Mouse (Mus musculus): ENCODE measurements at regions not wholly inside any gene's neighbourhood (a gene's known extent, or its start where the extent isn't known, plus 50 kb on each side); places are given as distances from the start of the nearest gene placed in this dataset.

GRCm38 (mm10) chr9:88073579-88073978 lies 253.4 kb upstream of the Nt5e start:
- DNase-seq: no peak

DNA sequence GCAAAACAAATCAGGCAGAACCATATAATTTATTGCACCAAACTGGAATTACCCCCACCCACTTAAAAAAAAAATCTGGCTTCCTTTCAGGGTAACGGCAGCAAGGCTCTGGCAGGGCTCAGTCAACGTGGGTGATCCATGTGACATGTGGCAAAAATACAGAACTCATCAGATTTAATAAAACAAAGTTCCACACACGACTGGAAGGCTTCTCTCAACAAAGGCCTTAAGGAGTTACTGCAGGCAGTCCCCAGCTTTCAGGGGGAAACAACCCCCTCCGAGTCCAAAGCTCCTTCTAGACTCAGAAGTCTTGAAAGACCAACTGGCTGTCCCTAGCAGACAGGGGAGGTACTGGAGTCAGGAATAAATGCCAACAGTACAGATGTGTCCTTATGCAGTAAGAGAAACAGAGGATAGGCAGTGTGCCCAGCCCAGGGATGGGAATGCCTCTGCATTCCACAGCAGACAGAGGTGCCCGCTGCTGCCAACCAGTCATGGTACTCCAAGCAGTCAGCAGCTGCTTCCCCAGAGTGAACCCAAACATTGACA lies 244.0 kb upstream of the Nt5e start:
- DNase-seq: no peak

DNA sequence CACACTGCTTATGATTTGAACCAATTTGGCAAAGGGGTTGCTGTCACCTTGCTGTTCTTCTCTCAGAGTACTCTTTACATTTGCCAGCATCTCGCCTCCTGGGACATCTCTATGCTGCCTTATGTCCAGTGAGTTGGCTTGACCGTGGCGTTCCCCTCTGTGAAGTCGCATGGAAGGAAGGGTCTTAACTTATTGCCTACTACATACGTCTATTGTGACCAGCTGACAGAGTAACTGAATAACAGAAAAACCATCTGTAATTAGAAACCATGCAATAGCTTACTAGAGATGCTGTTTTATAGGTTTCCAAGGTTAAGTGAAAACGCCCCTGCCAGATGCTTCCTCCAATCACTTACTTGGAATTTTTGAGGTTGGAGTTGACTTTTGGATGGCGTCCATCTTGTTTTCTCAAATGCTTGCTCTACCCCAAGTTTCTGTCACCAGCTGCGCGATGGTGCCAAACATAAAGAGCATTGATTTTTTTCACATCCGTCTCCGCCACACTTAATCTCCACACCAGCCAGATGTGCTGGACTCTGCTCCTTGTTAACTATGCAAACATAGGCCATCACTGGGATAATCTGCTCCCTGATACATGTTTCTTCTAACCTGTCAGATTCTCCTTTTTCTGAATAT lies 241.7 kb upstream of the Nt5e start:
- DNase-seq: no peak

DNA sequence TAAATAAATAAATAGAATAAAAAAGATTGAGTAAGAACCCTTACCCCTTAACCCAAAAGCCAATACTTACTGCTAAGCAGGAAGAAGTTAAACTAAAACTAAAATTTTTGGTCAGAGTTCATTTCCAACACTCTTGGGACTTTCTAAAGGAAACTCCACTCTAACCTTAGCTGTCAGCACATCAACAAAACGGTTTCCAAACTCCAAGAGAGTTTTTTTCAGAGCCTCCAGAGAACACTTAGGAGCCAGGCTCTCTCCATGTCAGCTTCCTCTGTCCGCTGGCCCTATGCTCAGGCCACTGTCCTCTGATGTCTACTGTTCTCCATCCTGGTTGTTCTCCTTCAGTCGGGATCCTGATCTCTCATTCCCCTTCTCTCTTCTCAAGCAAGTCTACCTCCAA lies 241.1 kb upstream of the Nt5e start:
- no peak for DNase-seq

- DNase-seq: no peak
Observed at GRCm38 (mm10) chr9:88091781-88092527, 235.0 kb upstream of the Nt5e start.

DNA sequence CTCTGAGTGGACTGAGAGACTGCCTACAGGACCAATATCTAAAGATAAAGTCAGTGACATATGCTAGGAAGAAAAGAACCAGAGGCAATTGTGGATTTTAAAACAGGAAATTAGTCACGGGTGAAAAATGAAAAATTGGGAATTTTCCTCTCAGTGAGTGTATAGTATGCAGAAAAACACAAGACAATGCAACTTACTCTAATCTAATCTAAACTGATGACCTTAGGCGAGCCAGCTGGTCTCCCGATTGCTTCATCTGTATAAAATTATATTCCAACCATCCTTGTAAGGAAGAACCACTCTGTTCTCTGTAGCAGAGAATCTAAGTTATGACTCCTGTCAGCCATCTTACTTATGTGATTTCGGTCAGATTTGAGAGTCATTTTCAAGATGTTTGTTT lies 234.4 kb upstream of the Nt5e start:
- no peak for DNase-seq

GRCm38 (mm10) chr9:88113094-88113493 lies 213.9 kb upstream of the Nt5e start:
- DNase-seq: no peak

- no peak for DNase-seq
Observed at GRCm38 (mm10) chr9:88120536-88120935, 206.5 kb upstream of the Nt5e start.

DNA sequence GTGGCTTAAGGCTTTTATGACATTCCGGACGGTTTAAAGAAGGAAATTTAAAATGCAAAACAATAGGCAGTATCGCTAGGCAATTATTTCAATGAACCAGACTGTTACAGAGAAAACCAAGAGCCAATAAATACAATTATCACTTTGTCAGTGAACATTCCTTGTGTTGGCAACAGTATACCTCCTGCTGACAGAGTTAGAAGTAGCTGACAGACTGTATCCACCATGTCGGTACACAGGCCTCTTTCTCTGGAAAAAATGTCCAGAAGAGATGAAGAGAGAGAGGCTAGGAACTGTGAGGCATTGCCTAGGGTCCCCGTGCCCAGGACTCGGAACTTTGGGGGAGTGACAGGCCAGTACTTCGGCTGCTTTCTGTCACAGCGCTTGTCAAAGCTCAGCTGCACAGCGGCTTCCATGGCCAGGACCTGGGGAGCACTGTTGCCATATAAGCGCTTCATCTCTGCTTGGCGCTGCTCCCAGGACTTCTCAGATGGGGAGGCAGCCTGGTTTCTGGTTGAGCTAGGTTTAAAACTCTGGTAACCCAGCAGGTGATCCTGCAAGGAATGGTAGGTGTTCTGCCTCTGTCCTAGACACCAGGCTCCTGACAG lies 205.9 kb upstream of the Nt5e start:
- DNase-seq: no peak

GRCm38 (mm10) chr9:88124322-88125005 lies 202.5 kb upstream of the Nt5e start:
- no peak for DNase-seq

DNA sequence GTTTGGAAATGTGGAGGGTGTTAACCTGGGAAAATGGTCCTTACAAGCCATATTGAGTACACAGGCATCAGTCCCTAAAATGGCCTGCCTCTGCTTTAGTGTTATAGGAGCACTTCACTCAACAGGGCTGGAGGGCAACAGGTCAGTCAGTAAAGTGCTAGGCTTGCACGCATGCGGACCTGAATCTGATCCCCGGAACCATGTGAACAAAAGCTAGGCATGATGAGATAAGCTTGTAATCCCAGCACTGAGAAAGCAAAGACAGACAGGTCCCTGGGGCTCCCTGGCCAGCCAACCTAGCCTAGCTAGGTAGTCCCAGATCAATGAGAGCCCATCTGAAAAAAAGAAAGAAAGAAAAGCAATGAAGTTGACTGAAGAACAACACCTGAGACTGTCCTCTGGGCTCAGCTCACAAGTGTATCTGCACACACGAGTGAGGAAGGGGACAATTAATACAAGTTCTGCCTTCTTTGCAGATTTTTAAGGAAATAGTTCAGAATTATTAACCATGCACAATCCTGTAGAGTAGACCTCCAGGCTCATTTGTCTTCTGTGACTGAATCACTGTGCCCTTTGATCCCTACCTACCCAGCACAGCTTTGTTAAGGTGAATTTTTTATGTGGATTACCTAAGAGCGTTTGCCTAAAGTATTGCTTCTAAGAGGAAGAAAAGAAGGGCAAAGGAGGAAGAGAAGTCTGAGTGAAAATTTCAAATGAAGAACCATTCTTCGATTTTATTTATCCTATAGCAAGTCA lies 163.8 kb upstream of the Nt5e start:
- DNase-seq: no peak

DNA sequence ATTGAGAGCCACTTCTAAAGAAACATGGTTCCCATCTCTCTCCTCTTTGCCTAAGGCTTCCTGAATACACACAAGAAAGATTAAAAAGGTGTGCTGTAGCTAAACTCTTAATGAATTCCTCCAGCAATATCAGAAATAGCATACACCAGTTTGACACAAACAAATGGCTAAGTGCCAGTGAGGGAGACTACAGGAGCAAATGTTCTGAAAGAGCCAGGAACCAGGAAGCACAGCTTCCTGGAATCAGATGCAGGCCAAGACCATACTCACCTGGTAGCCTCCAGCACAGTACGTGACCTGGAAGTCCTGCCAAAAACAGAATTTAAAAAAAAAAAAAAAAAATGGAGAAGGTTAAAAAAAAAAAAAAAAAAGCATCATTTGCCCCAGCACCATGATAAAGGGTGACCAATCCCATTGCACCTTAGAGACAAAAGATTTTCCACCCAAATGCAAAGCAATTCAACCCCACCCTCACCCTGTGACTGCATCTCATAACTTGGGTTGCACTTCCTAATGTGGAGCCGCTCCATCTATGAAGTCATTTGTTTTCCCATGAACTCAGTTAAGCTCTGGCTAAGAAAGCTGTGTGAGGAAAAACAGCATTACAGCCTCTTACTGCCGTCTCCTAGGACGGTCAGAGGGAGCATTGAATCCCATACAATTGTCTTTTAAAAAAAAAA lies 149.3 kb upstream of the Nt5e start:
- no peak for DNase-seq

- DNase-seq: no peak
Observed at GRCm38 (mm10) chr9:88181189-88181994, 145.6 kb upstream of the Nt5e start.

DNA sequence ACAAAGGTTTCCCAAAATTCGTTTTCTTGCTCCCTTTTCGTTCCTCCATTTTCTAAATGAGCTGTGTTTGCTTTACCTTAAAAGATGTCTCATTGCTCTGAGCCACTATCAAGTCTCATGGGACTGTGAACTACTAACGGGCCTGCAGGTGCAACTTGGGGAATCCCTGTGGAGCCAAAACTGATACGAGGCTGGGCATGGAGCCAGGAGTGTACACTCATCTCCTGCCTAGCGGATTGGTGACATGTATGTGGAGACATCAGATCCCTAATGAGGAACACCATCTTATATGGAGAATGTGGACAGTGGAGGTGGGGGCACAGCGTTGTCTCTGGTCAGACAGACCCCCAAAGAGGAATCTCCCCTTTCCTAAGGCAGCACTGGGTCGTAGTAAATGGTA lies 119.6 kb upstream of the Nt5e start:
- no peak for DNase-seq

GRCm38 (mm10) chr9:88208022-88208421 lies 119.0 kb upstream of the Nt5e start:
- no peak for DNase-seq

GRCm38 (mm10) chr9:88214758-88215157 lies 112.2 kb upstream of the Nt5e start:
- DNase-seq: no peak

GRCm38 (mm10) chr9:88220360-88220759 lies 106.6 kb upstream of the Nt5e start:
- no peak for DNase-seq

- no peak for DNase-seq
Observed at GRCm38 (mm10) chr9:88221276-88221675, 105.7 kb upstream of the Nt5e start.

GRCm38 (mm10) chr9:88221850-88222353 lies 105.1 kb upstream of the Nt5e start:
- peak; percentile 51 for DNase-seq

- DNase-seq: no peak
Observed at GRCm38 (mm10) chr9:88237126-88237525, 89.9 kb upstream of the Nt5e start.

DNA sequence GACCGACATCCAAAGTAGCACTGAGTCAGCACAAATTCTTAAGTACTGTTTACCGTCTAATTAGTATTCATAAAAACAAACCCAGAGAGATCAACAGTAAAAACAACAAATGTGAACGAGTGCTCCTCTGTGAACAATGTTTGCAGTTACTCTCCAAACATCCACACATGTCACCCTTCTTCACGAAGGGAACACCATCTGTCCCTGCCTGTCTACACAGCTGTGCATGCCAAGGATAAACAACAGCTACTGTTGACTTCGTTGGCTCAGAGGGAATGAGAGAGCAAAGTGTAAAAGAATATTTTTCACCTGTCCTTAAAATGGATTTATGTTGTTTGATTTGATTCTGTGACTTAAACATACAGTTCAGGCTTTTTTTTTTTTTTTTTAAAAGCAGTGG lies 88.7 kb upstream of the Nt5e start:
- no peak for DNase-seq
